Mouse (Mus musculus) kidney, adult 2 months (tissue): ENCODE data around the gene Cstf1. TPM values are rescaled to one million over a fixed set of nuclear protein-coding genes. Genes with fewer than 3 reads are reported as not detected.
A peak's percentile ranks its signal among the peaks of the same experiment; 100 is the strongest.

Experiments used
- DNase-seq: peaks from one replicate; pipeline ENCODE4 v3.0.0; 2021
- H3K27ac ChIP-seq: fragments of 200-500 bp; 2 replicates; pipeline ENCODE4 v1.5.1; 2012; ENCODE audit warnings: low read depth, low read length, control low read depth, inconsistent platforms; ENCODE audit not compliant: insufficient read depth
- H3K27me3 ChIP-seq: fragments of 200-500 bp; replicated peaks from 2 replicates; pipeline ENCODE4 v1.6.1; 2012; ENCODE audit warnings: mild to moderate bottlenecking, moderate library complexity, low read length, inconsistent platforms; ENCODE audit not compliant: control insufficient read depth, insufficient read depth
- H3K36me3 ChIP-seq: fragments of 200-500 bp; 2 replicates; pipeline ENCODE4 v1.6.1; 2012; ENCODE audit warnings: mild to moderate bottlenecking, moderate library complexity, low read length, inconsistent platforms; ENCODE audit not compliant: control insufficient read depth, insufficient read depth
- H3K4me1 ChIP-seq: fragments of 200-500 bp; 2 replicates; pipeline ENCODE4 v1.6.1; 2011; ENCODE audit warnings: low read length; ENCODE audit not compliant: control insufficient read depth, insufficient read depth
- H3K4me3 ChIP-seq: fragments of 200-500 bp; 2 replicates; pipeline ENCODE4 v1.5.1; 2011; ENCODE audit warnings: mild to moderate bottlenecking, low read depth, low read length, control low read depth; ENCODE audit not compliant: insufficient read depth
- CTCF ChIP-seq: fragments of 200-500 bp; conservative IDR thresholded peaks from 2 replicates; pipeline ENCODE4 v1.5.1; 2011; ENCODE audit warnings: low read depth, mild to moderate bottlenecking, control low read depth, low read length, moderate library complexity, mixed read lengths; ENCODE audit not compliant: insufficient read depth, insufficient read length
- POLR2A ChIP-seq: fragments of 200-500 bp; IDR thresholded peaks from one replicate; pipeline ENCODE4 v1.6.1; 2011; ENCODE audit warnings: low read depth, low read length, control low read depth
- WGBS: fragments of 180-500 bp; shearing (Covaris S2); methylation state at CpG from one replicate; pipeline ENCODE4 v1.1.7; 2018; 5-methylcytosine and 5-hydroxymethylcytosine counted together
- polyA plus RNA-seq: library from polyadenylated mRNA; depleted of rRNA; stranded (reverse); fragments of >200 nt; gene quantifications from 2 replicates; pipeline ENCODE4 v1.2.3, GENCODE M21; 2012

The Cstf1 gene
- polyA plus RNA-seq, 1 experiment: 31.3 TPM

DNA sequence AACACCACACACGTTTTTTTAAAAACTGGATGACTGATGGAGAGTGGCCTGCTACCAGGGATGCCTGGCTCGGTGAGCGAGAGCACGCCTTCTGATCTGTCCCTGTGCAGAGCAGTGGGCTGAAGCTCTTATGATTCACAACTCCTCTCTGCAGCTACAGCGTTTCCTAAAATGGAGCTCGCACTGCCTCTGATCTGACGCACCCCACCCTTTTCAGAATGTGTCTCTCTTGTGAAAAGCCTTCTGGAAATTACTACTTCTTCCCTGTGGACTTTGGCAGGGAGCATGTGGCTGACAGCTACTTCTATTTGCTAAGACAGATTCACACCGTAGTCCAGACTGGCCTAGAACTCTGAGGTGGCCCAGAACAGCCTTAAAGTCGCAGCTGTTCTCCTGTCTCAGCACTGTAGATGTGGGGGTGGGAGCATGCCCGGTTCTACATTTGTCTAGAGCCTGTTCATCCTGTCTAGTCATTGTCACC lies 21.6 kb downstream of the Cstf1 start:
- WGBS: 62% methylated on average over 10 of the region's 10 CpGs

GRCm38 (mm10) chr2:172393391-172394051 lies 23.0 kb downstream of the Cstf1 start, which contains the start of gene Cass4:
Gene Cass4 (plus strand): TSS chr2:172393794.
- Histone ChIP-seq H3K36me3 (no peaks in the 10 kb centered on the region), H3K27me3 (no peaks in the 10 kb centered on the region), H3K4me3 (no peak within 1 kb of the TSS; the same call in 1 of the 2 replicates), H3K27ac (no peak within 1 kb of the TSS), H3K4me1 (no peaks in the 10 kb centered on the region)
- TF ChIP-seq CTCF (no peak), POLR2A (no peak)
- 36% methylated on average over 13 of the region's 13 CpGs for WGBS
- DNase-seq: peak; percentile 10

More for the DNA sequence above, 21.6 kb downstream of the Cstf1 start:
- Histone ChIP-seq H3K27me3 (no peaks in the 10 kb centered on the region), H3K27ac (no peak overlapping the region), H3K36me3 (no peaks in the 10 kb centered on the region), H3K4me3 (no peak overlapping the region), H3K4me1 (no peaks in the 10 kb centered on the region)
- TF ChIP-seq POLR2A: no peak
- no peak for TF ChIP-seq CTCF
- no peak for DNase-seq

GRCm38 (mm10) chr2:172394052-172394392 lies 23.5 kb downstream of the Cstf1 start:
- Histone ChIP-seq H3K27ac (no peak overlapping the region), H3K27me3 (no peaks in the 10 kb centered on the region), H3K4me1 (no peaks in the 10 kb centered on the region), H3K36me3 (no peaks in the 10 kb centered on the region), H3K4me3 (no peak overlapping the region; the same call in 1 of the 2 replicates)
- 83% methylated on average over 2 of the region's 2 CpGs for WGBS
- DNase-seq: no peak
- TF ChIP-seq POLR2A (no peak), CTCF (no peak)

- H3K27ac ChIP-seq: no peak overlapping the region
Measured at GRCm38 (mm10) chr2:172394671-172395070, 24.2 kb downstream of the Cstf1 start.

GRCm38 (mm10) chr2:172395961-172396360 lies 25.5 kb downstream of the Cstf1 start:
- TF ChIP-seq CTCF: no peak
- TF ChIP-seq POLR2A: no peak
- no peaks in the 10 kb centered on the region for H3K36me3 ChIP-seq
- H3K27ac ChIP-seq: no peak overlapping the region
- H3K4me1 ChIP-seq: no peaks in the 10 kb centered on the region
- 59% methylated on average over 9 of the region's 9 CpGs for WGBS
- DNase-seq: no peak
- no peaks in the 10 kb centered on the region for H3K27me3 ChIP-seq
- H3K4me3 ChIP-seq: no peak overlapping the region

More at GRCm38 (mm10) chr2:172394671-172395070, 24.2 kb downstream of the Cstf1 start:
- DNase-seq: no peak
- H3K36me3 ChIP-seq: no peaks in the 10 kb centered on the region
- TF ChIP-seq CTCF: no peak
- no peak for TF ChIP-seq POLR2A
- 79% methylated on average over 4 of the region's 4 CpGs for WGBS
- no peaks in the 10 kb centered on the region for H3K27me3 ChIP-seq
- H3K4me1 ChIP-seq: no peaks in the 10 kb centered on the region
- no peak overlapping the region for H3K4me3 ChIP-seq

DNA sequence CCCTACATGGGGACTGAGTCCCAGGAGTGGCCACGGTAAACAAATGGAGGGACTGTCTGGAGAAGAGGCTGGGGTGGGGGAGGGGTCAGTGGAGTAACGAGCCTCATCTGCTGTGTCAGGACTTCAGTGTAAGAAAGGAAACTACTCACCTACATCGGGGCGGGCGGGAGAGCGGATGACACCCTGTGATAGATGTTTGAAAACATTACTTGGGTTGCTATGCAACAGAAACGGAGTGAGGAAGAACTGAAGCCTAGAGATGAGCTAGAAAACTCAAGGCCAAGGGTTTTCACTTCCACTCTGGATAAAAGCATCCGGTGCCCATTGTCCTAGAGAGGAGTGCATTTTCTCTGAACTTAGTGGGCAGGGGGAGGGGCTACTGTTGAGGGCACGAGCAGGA lies 29.4 kb downstream of the Cstf1 start:
- no peak overlapping the region for H3K4me3 ChIP-seq
- WGBS: 25% methylated on average over 9 of the region's 9 CpGs
- DNase-seq: no peak
- TF ChIP-seq CTCF (no peak), POLR2A (no peak)
- H3K4me1 ChIP-seq: no peaks in the 10 kb centered on the region
- no peak overlapping the region for H3K27ac ChIP-seq
- no peaks in the 10 kb centered on the region for H3K27me3 ChIP-seq
- H3K36me3 ChIP-seq: no peaks in the 10 kb centered on the region

DNA sequence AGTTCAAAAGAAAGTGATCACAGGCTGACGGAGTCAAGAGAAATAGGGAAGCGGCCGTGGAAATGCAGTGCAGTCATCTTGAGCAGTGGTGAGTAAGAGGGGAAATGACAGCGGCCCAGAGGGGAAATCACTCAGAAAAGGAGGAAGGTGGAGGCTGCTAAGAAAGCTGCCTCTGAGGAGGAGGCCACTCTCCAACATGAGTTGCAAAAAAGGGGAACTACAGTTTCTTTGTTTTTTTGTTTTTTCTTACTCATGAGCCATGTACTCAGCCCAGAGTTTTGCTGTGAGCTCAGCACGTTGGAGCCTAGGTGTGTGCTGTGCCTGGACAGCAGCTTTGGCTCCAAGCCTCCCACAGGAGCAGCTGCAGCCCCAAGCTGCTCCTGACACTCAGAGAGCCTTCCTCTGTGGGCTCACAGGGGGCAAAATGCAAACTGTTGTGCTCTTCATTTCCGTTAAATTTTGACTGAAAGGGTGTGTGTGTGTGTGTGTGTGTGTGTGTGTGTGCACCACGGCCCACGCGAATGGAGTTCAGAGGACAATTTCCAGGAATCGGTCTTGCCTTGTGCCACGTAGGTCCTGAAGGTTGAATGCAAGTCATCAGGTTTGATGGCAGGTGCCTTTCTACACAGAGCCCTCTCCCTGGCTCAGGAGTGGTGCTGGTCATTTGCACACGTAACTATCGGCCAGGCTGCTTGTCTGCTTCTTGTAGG lies 30.8 kb downstream of the Cstf1 start:
- 50% methylated on average over 13 of the region's 13 CpGs for WGBS

More for the DNA sequence above, 30.8 kb downstream of the Cstf1 start:
- Histone ChIP-seq H3K27me3 (no peaks in the 10 kb centered on the region), H3K27ac (no peak overlapping the region), H3K4me1 (no peaks in the 10 kb centered on the region), H3K4me3 (no peak overlapping the region), H3K36me3 (no peaks in the 10 kb centered on the region)
- peak; percentile 36 for DNase-seq
- TF ChIP-seq CTCF: no peak
- no peak for TF ChIP-seq POLR2A
